Mouse (Mus musculus) erythroblast, embryonic 14.5 days (primary cell): ENCODE data around the gene Foxp1.

Experiments used
- GATA1 ChIP-seq: IDR thresholded peaks from 2 replicates; pipeline ENCODE4 v1.6.1; 2012; ENCODE audit warnings: low read length, inconsistent platforms, mixed read lengths
- TAL1 ChIP-seq: IDR thresholded peaks from 3 replicates; pipeline ENCODE4 v1.6.1; 2012; ENCODE audit warnings: low read length, inconsistent platforms, mixed read lengths

DNA sequence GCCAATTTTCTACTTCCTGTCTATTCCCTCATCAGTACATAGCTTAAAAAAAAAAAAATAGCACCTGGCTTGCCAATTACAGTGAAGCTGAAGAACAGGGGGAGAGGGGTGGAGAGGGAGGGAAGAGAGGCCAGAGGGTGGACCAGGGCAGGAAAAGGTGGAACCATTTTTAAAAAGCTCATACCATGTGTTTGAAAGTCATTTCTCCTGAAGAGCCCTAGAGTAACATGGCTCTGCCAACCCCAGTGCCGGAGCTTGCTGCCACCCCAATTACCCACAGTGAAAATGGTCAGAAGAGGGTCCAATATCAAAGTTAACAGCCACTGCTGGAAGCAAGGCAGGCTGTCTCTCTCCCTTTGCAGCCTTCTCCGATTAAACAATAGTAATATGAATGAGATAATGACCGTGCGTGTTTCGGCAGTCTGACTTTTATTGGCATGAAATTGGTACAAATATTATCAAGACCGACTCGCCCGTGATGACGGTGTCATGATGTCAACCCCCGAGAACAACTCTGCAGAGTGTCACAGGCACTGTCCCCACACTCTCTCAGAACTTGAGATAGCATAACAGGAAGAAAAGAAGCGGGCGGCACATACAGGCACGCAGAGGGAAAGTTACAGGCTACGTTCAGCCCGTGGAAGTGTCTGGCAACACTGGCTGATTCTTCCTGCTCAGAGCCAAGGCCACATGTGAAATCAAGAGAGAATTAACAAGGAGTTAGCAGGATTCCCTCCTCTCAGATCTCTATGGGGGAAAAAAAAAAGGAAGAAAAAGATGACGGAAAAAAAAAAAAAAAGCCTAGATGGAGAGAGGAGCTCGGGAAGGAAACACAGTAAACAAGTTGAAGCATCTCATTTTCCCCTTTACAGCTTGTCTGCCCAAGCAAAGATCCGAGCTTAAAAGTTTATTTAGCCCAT, 427.1 kb downstream of the Foxp1 start:
- no peak for TF ChIP-seq GATA1
- no peak for TF ChIP-seq TAL1
